Mouse (Mus musculus) kidney, embryonic 15.5 days (tissue): ENCODE data around the gene Dbh. TPM values are rescaled to one million over a fixed set of nuclear protein-coding genes. Genes with fewer than 3 reads are reported as not detected.
A peak's percentile ranks its signal among the peaks of the same experiment; 100 is the strongest.

Source experiments
- ATAC-seq: fragments of 200-750 bp; cut with Nextera tagmentation; replicated peaks from 2 replicates; pipeline ENCODE4 v1.8.0; 2017; ENCODE audit warnings: moderate TSS enrichment; ENCODE audit not compliant: low FRiP score
- H3K27ac ChIP-seq: fragments of 300-500 bp; sonication (generic); 2 replicates; pipeline ENCODE4 v1.5.1; 2015; ENCODE audit warnings: mild to moderate bottlenecking, inconsistent platforms
- H3K27me3 ChIP-seq: fragments of 300-500 bp; sonication (generic); 2 replicates; pipeline ENCODE4 v1.6.1; 2015; ENCODE audit warnings: inconsistent platforms
- H3K36me3 ChIP-seq: fragments of 300-500 bp; sonication (generic); 2 replicates; pipeline ENCODE4 v1.6.1; 2015; ENCODE audit warnings: inconsistent platforms
- H3K4me1 ChIP-seq: fragments of 300-500 bp; sonication (generic); 2 replicates; pipeline ENCODE4 v1.6.1; 2015; ENCODE audit warnings: inconsistent platforms
- H3K4me2 ChIP-seq: fragments of 300-500 bp; sonication (generic); 2 replicates; pipeline ENCODE4 v1.6.1; 2015; ENCODE audit warnings: moderate library complexity, mild to moderate bottlenecking, inconsistent platforms
- H3K4me3 ChIP-seq: fragments of 300-500 bp; sonication (generic); replicated peaks from 2 replicates; pipeline ENCODE4 v1.5.1; 2015; ENCODE audit warnings: mild to moderate bottlenecking, inconsistent platforms
- H3K9ac ChIP-seq: fragments of 300-500 bp; sonication (generic); 2 replicates; pipeline ENCODE4 v1.6.1; 2015; ENCODE audit warnings: mild to moderate bottlenecking, inconsistent platforms
- H3K9me3 ChIP-seq: fragments of 300-500 bp; sonication (generic); replicated peaks from 2 replicates; pipeline ENCODE4 v1.6.1; 2016; ENCODE audit warnings: inconsistent platforms
- WGBS: fragments of 180-500 bp; shearing (Covaris S2); methylation state at CpG from one replicate; pipeline ENCODE4 v1.1.7; 2015; ENCODE audit warnings: mixed read lengths; 5-methylcytosine and 5-hydroxymethylcytosine counted together
- polyA plus RNA-seq: library from polyadenylated mRNA; unstranded; fragments of >200 nt; fragmentation: Nextera tagmentation; extraction: Ambion mirVana; gene quantifications from 2 replicates; pipeline ENCODE4 v1.2.1, GENCODE M21; 2015

The Dbh gene
- polyA plus RNA-seq, 1 experiment from 2014 or later: 19.1 TPM

DNA sequence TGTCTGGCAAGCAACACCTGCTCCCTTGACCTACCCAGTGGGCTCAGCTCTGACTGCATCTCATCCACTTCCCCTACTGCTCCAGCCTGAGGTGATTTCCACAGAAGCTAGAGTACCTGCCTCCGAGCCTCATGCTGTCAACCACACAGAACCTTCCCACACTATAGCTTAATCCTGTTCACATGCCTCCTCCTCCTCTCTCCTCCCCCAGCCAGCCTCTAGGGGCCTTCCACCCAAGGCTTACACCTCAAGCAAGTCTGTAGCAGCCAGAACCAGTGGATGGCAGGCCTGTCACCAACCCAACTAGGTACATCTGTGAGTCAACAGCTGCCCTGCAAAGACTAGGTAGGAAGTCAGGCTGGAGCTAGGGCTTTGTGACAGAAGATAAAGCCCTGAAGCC, 28.2 kb upstream of the Dbh start:
- Histone ChIP-seq H3K9me3 (no peaks in the 10 kb centered on the region), H3K4me1 (peaks cover 2% of the 10 kb centered on the region), H3K27ac (no peak overlapping the region), H3K4me2 (no peak overlapping the region), H3K36me3 (no peaks in the 10 kb centered on the region), H3K27me3 (peaks cover 33% of the 10 kb centered on the region), H3K9ac (no peak overlapping the region), H3K4me3 (no peak overlapping the region)
- ATAC-seq: no peak
- 78% methylated on average over 1 of the region's 1 CpGs for WGBS

GRCm38 (mm10) chr2:27138356-27138755, 26.7 kb upstream of the Dbh start:
- no peak overlapping the region for H3K4me3 ChIP-seq
- H3K4me2 ChIP-seq: no peak overlapping the region
- no peak overlapping the region for H3K27ac ChIP-seq
- 60% methylated on average over 4 of the region's 4 CpGs for WGBS
- no peak overlapping the region for H3K9ac ChIP-seq
- peaks cover 48% of the 10 kb centered on the region for H3K27me3 ChIP-seq
- H3K4me1 ChIP-seq: peaks cover 8% of the 10 kb centered on the region
- ATAC-seq: no peak
- no peaks in the 10 kb centered on the region for H3K9me3 ChIP-seq
- H3K36me3 ChIP-seq: no peaks in the 10 kb centered on the region

- under 1% methylated on average over 59 of the region's 62 CpGs for WGBS
- Histone ChIP-seq H3K4me2 (peak within 1 kb of the TSS; percentile 87), H3K9ac (no peak within 1 kb of the TSS), H3K4me3 (peak within 1 kb of the TSS; percentile 44), H3K27ac (no peak within 1 kb of the TSS), H3K36me3 (no peaks in the 10 kb centered on the region), H3K4me1 (peaks cover 8% of the 10 kb centered on the region), H3K27me3 (peaks cover 57% of the 10 kb centered on the region), H3K9me3 (no peaks in the 10 kb centered on the region)
- ATAC-seq: peak; percentile 75; the same call in 1 of the 2 replicates
These were observed 22.9 kb upstream of the Dbh start, which contains the start of gene Fam163b for GRCm38 (mm10) chr2:27141950-27142693. Fam163b (minus strand) TSS chr2:27142491.

DNA sequence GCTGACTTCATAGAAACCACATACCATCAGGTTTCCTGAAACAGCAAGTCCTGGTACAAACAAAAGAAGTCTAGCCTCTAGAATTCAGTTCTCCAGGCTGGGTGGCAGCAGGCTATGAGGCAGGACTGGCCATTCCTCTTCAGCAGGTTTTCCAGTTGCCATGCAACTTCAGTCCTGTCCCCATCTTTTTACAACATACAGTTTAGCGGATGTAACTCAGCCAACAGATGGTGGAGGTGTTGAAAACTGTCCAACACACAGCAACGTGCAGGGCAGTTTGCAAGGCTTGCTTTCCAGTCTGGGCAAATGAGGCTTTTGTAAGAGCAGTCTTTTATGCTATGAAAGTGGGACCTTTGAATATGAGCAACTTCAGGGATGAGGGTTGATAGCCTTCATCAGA, 20.1 kb upstream of the Dbh start:
- no peak overlapping the region for H3K27ac ChIP-seq
- 70% methylated on average over 2 of the region's 2 CpGs for WGBS
- no peak overlapping the region for H3K4me2 ChIP-seq
- H3K36me3 ChIP-seq: no peaks in the 10 kb centered on the region
- peaks cover 8% of the 10 kb centered on the region for H3K4me1 ChIP-seq
- peaks cover 45% of the 10 kb centered on the region for H3K27me3 ChIP-seq
- ATAC-seq: no peak
- H3K9me3 ChIP-seq: no peaks in the 10 kb centered on the region
- no peak overlapping the region for H3K9ac ChIP-seq
- no peak overlapping the region for H3K4me3 ChIP-seq

DNA sequence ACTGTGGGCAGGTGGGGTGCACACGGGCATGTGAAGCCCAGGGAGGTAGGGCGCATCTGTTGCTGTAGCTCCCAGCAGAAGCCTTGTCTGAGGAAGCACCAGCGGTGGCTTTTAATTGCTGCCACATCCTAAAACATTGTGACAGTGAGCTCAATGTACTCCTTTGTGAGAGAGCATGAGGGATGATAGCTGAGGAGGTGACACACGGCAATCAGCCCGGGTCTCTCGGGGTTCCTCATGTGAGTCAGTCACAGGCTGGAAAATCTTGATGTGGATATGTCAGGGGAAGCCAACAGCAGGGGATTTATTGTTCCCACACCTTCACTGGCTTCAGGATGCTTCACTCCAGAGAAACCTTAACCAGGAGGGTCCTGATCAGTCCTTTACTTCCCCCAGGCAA, 18.2 kb upstream of the Dbh start:
- H3K9ac ChIP-seq: no peak overlapping the region

GRCm38 (mm10) chr2:27149457-27149856, 15.6 kb upstream of the Dbh start:
- Histone ChIP-seq H3K27me3 (0 out of 2 replicates have a peak, but pooled peaks cover 2% of the 10 kb centered on the region), H3K27ac (no peak overlapping the region), H3K9me3 (no peaks in the 10 kb centered on the region), H3K36me3 (no peaks in the 10 kb centered on the region), H3K9ac (no peak overlapping the region), H3K4me2 (no peak overlapping the region), H3K4me1 (no peaks in the 10 kb centered on the region), H3K4me3 (no peak overlapping the region)
- ATAC-seq: no peak
- 3% methylated on average over 2 of the region's 2 CpGs for WGBS

More for the DNA sequence above, 18.2 kb upstream of the Dbh start:
- H3K9me3 ChIP-seq: no peaks in the 10 kb centered on the region
- peaks cover 5% of the 10 kb centered on the region for H3K4me1 ChIP-seq
- no peak overlapping the region for H3K4me2 ChIP-seq
- no peak overlapping the region for H3K27ac ChIP-seq
- no peaks in the 10 kb centered on the region for H3K36me3 ChIP-seq
- H3K27me3 ChIP-seq: peaks cover 26% of the 10 kb centered on the region
- no peak overlapping the region for H3K4me3 ChIP-seq
- WGBS: 77% methylated on average over 6 of the region's 6 CpGs
- no peak for ATAC-seq

GRCm38 (mm10) chr2:27154466-27155185, 10.4 kb upstream of the Dbh start:
- Histone ChIP-seq H3K36me3 (no peaks in the 10 kb centered on the region), H3K4me1 (no peaks in the 10 kb centered on the region), H3K4me3 (no peak overlapping the region), H3K4me2 (no peak overlapping the region), H3K27me3 (no peaks in the 10 kb centered on the region), H3K27ac (no peak overlapping the region), H3K9me3 (no peaks in the 10 kb centered on the region), H3K9ac (no peak overlapping the region)
- WGBS: 76% methylated on average over 10 of the region's 10 CpGs
- no peak for ATAC-seq

GRCm38 (mm10) chr2:27156596-27156995, 8.4 kb upstream of the Dbh start:
- no peak overlapping the region for H3K4me3 ChIP-seq
- H3K4me2 ChIP-seq: no peak overlapping the region
- no peak overlapping the region for H3K27ac ChIP-seq
- no peaks in the 10 kb centered on the region for H3K27me3 ChIP-seq
- H3K36me3 ChIP-seq: no peaks in the 10 kb centered on the region
- H3K4me1 ChIP-seq: no peaks in the 10 kb centered on the region
- H3K9me3 ChIP-seq: no peaks in the 10 kb centered on the region
- 79% methylated on average over 6 of the region's 6 CpGs for WGBS
- H3K9ac ChIP-seq: no peak overlapping the region
- no peak for ATAC-seq

GRCm38 (mm10) chr2:27161526-27161925, 3.5 kb upstream of the Dbh start:
- no peaks in the 10 kb centered on the region for H3K36me3 ChIP-seq
- WGBS: 91% methylated on average over 2 of the region's 2 CpGs
- H3K4me1 ChIP-seq: no peaks in the 10 kb centered on the region
- no peak for ATAC-seq
- H3K27me3 ChIP-seq: no peaks in the 10 kb centered on the region
- H3K27ac ChIP-seq: no peak overlapping the region
- no peak overlapping the region for H3K4me2 ChIP-seq
- no peak overlapping the region for H3K4me3 ChIP-seq
- H3K9ac ChIP-seq: no peak overlapping the region
- no peaks in the 10 kb centered on the region for H3K9me3 ChIP-seq

DNA sequence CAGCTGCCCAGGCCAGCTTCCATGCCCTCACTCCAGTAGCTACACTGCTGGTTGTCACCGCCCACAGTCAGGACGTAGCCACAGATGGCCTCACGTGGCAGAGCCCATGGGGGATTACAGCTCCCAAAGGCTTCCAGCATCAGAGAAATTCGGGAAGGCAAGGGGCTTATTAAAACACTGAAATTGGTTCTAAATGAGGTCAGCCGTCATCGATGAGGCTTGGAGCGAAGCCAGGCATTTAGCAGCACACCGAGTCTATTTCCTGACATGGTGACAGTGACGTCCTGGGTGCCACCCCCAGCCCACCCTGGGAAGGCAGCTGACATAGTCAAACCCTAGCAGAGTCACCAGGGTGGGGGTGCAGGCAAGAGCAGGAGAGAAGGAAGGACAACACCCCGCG, 2.4 kb upstream of the Dbh start:
- no peaks in the 10 kb centered on the region for H3K27me3 ChIP-seq
- H3K36me3 ChIP-seq: no peaks in the 10 kb centered on the region
- H3K27ac ChIP-seq: no peak overlapping the region
- H3K4me3 ChIP-seq: no peak overlapping the region
- 54% methylated on average over 11 of the region's 11 CpGs for WGBS
- no peak overlapping the region for H3K4me2 ChIP-seq
- ATAC-seq: no peak
- H3K9ac ChIP-seq: no peak overlapping the region
- H3K4me1 ChIP-seq: no peaks in the 10 kb centered on the region
- H3K9me3 ChIP-seq: no peaks in the 10 kb centered on the region

- no peaks in the 10 kb centered on the region for H3K9me3 ChIP-seq
- no peak overlapping the region for H3K9ac ChIP-seq
- H3K4me1 ChIP-seq: no peaks in the 10 kb centered on the region
- no peak overlapping the region for H3K4me3 ChIP-seq
- no peak overlapping the region for H3K27ac ChIP-seq
- H3K36me3 ChIP-seq: no peaks in the 10 kb centered on the region
- 67% methylated on average over 5 of the region's 5 CpGs for WGBS
- H3K4me2 ChIP-seq: no peak overlapping the region
- no peaks in the 10 kb centered on the region for H3K27me3 ChIP-seq
- no peak for ATAC-seq
These were observed 1.2 kb upstream of the Dbh start for GRCm38 (mm10) chr2:27163851-27164250.

DNA sequence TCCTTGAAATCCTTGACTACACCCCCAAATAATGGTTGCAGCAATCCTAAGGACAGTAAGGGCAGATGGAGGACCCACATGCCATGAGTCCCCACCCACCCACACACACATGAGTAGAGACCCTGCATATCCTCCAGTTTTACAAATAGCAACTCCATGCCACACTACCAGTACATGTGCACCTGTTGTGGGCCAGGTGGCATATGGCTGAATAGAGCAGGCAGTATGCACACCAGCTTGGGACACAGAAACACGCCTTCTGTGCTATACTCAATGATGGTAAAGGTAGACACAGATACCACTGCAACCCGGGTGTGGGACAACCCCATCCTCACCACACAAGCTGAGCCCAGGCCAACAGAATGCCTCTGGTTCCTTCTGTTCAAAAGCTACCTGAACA, 1.0 kb downstream of the Dbh start:
- no peak overlapping the region for H3K27ac ChIP-seq
- no peak for ATAC-seq

More for the DNA sequence above, 1.0 kb downstream of the Dbh start:
- 82% methylated on average over 2 of the region's 2 CpGs for WGBS
- H3K4me1 ChIP-seq: no peaks in the 10 kb centered on the region
- H3K36me3 ChIP-seq: no peaks in the 10 kb centered on the region
- no peaks in the 10 kb centered on the region for H3K27me3 ChIP-seq
- no peaks in the 10 kb centered on the region for H3K9me3 ChIP-seq
- H3K4me3 ChIP-seq: no peak overlapping the region
- H3K4me2 ChIP-seq: no peak overlapping the region
- no peak overlapping the region for H3K9ac ChIP-seq
